Mouse (Mus musculus) kidney, postnatal 10 days (tissue): ENCODE data around the gene Xiap.

Source experiments
- DNase-seq: peaks from one replicate; pipeline ENCODE4 v3.0.0; 2021; ENCODE audit warnings: mixed read lengths

Gene Xiap

DNA sequence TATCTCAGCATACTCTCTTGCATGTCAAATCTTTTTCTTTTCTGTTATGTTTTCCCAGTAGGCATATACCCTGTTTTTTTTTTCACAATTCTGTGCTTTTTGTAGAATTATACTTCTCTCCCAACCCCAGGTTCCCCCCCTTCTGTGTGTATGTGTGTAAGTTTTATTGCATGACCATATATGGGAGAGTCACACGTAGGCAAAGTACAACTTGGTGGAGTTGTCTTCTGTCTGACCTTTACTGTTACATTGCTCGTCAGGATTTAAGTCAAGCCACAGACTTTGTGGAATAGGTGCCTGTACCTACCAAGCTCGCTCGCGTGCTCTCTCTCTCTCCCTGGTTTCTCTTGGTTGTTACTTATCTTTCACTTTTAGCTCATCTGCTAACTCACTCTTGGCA is 28.7 kb downstream of the Xiap start:
- DNase-seq, result no peak

DNA sequence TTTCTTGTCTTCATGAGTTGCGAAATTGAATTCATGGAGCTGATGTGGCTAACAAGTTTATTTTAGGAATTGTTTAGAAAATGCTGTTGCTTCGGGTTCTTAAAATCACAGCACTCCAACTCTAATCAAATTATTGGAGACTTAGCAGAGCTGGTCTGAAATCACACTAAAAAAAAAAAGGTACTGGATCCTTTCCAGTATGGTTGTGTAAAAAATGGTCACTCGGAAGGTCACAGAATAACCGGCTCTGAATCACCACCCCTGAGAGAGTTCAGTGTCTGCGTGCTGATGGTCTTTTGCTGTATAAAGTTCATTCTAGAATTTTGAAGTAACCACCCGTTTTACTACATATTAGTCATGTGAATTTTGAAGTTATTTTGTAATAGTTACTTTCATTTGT is 47.7 kb downstream of the Xiap start:
- no peak for DNase-seq

DNA sequence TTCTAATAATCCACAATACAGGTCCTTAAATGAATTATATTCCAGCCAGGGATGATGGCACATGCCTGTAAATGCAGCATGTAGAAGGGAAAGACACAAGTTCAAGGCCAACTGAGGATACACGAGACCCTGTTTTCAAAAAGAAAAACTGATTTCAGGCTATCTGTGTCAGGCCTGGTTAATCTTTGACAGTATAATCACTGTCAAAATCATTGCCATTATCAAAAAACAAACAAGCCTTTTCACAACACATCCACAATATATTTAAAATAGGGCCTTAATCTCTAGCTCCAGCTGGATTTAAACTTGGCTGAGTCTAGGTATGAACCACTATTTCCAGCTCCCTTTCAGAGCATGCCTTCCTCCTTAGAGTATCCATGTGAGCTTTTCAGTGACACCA is 51.1 kb downstream of the Xiap start:
- no peak for DNase-seq

DNA sequence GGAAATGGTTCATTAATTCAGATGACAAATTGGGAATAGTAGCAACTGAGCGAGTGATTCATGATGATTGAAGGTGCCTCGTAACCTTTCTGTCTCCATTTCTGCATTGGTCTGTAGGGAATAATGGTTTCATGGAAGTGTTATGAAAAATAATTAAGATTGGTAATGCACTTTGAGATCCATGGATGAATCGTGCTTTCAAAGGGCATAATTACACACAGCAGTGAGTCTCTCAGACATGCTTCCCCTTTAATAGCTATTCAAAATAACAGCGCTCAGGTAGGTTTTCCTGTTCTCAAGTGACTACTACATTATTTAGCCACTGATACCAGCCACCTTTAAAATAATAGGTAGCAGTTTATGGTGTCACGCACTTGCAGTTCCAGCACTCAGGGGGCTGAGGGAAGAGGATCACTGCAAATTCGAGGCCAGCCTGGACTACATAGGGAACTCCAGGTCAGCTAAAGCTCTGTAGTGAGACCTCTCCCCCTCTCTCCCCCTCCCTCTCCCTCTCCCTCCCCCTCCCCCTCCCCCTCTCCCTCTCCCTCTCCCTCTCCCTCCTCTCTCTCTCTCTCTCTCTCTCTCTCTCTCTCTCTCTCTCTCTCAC is 60.1 kb downstream of the Xiap start:
- no peak for DNase-seq

DNA sequence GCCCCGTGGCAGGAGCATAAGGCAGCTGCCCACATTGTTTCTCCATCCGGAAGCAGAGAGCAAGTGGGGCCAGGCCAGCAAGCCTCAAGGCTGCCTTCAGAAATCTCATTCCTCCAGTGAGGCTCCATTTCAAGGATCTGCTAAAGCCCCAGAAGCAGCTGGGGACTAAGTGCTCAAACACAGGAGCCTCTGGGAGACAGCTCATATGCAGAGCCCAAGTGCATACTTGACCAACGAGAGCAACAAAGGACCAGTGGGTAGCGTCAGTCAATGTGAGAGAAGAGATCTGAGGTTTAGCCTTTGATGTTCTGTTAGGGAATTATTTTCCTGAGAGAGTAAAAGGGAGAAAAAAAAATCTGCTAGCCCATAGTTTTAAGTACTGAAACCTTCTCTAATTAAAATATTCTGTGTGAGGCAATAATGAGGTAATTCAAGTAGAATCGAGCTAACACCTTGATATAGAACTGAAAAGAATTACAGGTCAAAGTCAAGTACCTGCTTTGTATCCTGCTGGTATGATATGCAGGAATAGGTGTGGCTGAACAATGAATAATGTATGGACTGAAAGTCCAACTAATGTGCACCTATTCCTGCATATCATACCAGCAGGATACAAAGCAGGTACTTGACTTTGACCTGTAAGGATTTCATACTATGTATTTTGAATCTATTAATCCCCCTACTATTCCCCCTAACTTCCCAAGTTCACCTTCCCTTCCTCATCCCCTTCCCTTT is 65.7 kb downstream of the Xiap start:
- DNase-seq, result no peak

DNA sequence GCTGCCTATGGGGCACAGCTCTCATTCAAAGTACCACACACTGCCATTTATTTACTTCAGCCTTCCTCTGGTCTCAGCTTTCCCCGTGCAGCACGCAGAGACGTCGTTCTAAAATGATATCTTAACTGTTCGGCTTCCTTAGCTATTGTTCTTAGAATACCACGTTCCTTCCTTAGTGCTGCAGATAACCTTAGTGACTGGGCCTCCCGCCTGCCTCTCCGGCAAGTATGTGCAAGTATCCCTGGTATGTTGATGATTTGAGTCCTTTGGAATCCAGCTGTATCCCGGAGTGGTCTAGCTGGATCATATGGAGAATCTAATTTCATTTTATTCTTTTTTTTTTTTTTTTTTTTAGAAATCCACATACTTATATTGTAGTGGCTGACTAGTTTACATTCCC is 80.4 kb downstream of the Xiap start:
- DNase-seq, result peak; percentile 10

DNA sequence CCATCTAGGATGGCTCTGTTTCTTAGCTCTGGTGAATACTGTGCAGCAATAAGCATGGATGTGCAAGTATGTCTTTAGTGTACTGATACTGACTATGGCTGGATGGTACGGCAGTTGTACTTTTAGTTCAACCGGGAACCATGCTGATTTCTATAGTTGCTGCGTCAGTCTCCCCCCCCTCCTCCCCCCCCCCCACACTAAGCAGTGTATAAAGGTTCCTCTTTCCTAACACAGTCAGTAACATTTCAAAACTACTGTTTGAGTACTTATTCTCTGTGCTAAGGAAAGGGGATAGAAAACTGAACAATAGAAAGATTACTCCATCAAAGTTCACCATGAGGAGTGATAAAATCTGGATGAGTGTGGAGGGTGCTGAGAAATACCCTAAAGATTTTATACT is 83.1 kb downstream of the Xiap start:
- DNase-seq, result no peak

DNA sequence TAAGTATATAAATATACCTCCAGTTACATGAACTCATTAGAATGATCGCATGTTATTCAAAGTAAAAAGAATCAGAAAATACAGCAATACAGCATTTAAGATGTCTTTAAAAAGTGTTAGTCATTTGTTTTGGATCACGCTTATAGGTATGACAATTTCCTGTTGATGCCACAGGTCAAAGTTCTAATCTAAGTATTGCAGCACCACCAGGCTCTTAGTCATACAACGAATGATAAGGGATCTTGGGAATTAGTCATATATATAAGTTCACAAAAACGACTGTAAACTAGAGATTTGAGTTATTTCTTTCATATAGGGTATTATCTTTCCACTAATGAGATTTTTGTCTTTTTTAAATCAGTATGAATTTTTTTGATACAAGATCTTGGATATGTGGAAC is 84.5 kb downstream of the Xiap start:
- DNase-seq, result no peak

DNA sequence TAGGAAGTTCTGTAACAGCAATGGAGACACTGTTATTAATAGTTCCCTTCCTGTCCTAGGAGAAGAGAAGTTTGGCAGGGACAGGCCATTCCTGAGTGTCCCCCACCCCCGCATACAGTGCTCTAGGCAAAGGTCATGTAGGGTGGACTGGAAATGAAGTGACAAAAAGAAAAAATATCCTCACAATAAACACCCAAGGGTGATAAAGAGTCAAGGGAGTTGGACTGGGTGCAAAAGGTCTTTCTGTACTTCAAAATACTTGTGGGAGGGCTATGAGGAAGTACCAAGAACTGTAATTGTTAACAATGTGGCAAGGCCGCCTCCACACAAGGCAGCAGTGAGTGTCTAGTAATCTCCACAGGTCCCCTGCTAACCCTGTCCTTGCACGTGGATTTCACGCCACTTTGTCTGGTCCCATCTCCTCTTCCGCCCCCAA is 88.6 kb downstream of the Xiap start:
- peak; percentile 35 for DNase-seq

DNA sequence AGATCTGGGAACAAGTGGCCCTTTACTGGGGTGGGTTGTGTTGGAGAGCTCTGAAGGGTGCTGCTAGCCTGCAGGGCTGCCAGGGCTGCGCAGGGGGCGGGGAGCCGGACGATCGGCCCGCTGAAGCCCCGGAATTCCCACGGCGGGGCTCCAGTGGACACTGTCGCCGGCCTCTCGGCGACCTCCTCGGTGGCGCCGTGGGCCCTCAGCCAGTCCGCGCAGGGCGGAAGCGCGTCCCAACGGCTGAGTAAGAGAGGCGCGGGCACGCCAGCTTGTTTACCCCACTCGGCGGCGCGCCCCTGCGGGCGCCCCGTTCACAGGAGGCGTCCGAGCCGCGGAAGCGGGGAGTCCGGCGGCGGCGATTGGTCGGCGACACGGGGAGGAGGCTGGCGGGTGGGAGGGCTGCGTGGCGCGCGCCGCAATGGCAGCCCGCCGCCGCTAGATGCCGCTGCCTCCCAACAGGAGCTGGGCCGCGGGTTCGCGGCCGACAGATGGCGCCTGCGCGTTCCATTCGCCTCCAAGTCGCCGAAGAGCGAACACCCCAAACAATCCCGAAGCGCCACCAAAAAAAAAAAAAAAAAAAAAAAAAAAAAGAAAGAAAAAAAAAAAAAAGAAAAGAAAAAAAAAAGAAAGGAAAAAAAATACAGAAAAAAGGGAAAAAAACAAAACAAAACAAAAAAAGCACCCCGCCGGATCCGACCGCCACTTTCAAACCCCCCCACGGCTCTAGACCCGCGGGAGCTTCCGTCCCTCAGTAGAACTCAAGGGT is 89.5 kb downstream of the Xiap start, which contains the start of gene Stag2:
Gene Stag2, plus strand, starts transcription at position 530 of the 769 bp plus-strand sequence.
- peak; percentile 94 for DNase-seq

DNA sequence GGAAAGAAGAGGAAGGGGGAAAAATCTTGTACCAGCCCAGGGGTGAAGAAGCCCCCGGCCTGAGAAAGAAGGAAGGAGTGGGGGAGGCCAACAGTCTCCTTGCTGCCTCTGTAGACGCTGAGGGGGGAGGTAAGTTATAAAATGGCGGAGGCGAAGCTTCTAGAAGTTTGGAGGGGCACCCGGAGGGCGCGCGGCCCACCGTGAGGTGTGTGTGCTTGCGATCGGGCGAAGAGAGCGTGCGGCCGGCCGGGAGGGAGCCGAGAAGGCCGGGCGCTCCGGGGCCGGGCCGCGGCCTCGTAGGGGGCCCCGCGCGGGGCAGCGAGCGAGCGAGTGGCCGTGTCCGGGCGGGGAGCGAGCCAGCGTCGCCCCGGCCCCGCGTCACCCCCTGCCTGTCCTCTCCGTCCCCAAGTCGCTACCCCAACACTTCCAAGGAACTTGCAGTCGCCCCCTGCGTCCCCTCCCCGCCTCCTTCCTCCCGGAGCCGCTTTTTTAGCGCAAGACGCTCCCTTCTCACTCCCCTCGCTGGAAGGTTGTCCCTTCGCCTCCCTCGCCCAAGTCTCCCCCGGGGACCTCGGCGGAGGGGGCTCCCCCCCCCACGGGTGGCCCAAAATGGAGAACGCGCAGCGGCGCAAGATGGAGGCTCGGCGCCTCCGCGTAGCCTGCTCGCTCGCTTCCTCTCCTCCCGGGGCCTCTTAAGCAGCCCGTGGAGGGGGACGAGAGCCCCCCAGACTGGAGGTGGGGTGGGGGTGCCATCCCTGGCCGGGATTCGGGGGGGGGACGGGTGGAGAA is 90.3 kb downstream of the Xiap start:
- DNase-seq, result peak; percentile 73

DNA sequence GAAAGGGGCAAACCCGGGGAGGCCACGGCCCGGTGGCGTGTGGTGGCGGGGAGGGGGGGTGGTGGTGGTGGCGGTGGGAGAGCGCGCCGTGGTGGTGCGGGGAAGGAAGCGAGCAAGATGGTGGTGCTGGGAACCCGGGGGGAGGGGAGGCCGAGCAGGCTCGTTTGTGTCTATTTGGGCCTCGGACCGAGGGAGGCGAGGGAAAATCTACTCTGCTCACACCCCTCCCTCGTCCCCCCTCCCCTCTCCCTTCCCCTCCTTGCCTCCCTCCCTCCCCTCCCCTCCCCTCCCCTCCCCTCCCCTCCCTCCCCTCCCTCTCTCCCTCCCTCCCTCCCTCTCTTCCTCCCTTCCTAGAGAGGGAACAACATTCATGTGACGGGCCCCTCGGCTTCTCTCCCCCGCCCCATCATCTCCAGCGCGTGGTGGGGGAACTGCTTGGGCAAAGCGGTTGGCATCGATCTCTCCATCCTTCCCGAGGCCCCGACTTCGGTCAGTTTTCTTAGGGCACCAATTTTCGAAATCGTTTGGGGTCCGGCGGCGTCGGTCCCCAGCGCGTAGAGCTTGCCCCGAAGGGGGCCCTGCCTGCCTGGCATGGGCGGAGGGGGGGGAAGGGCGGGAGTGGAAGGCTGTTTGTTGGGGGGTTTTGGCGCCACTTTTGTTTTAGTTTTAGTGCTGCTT is 91.0 kb downstream of the Xiap start:
- peak; percentile 90 for DNase-seq

DNA sequence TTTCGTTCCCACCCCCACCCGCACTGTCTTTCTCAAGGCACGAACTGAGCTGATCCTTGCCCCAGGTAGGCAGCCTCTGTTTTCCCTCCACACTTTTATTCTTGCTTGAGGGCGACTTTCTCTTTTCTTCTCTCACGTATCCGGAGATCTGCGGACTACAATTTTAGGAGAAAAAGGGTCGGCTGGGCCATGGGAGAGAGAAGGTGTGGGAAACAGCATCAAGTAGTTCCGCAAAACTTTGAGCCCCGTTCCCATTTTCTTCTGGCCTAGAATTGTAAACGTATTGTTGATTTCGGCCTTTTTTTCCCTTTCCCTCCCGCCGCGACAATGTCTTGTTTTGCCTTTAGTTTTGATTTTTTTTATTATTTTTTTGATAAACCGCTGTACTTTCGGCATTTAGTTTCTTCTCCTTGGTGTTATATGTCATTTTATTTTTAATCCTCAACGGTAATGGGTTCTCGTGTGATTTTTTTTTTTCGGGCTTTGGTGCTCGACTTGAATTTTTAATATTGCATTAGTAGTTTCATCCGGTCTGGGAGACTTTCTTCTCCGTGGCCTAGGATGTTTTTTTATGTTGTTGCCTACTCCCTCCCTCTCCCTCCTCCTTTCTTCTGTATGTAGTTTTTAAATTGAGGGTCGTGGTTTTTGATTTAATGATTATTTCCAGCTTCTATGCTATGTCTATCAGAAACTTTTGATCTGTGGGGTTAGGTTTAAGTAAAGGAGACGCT is 91.7 kb downstream of the Xiap start:
- DNase-seq, result no peak

DNA sequence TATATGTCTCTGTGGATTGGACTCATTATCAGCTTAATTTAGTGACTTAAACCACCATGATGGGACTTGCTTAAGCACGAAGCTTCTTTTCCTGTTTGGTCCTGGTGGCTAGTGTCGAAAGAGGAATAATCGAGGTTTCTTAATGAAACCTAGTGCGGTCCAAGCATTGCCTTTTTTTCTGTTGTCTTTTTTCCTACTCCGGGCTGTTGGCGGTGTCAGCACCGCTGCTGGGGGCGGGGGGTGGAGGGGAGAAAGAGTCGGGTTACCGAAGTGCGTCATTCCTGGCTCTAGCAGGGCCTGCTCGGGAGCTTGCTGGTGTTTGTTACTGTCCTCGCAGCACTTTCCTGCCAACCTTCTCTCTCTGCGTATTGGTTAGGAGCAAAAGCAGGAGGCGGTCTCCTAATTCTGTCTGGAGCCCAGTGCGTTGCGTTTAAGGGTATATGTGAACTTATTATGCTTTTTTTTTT is 92.5 kb downstream of the Xiap start:
- DNase-seq, result peak; percentile 90

DNA sequence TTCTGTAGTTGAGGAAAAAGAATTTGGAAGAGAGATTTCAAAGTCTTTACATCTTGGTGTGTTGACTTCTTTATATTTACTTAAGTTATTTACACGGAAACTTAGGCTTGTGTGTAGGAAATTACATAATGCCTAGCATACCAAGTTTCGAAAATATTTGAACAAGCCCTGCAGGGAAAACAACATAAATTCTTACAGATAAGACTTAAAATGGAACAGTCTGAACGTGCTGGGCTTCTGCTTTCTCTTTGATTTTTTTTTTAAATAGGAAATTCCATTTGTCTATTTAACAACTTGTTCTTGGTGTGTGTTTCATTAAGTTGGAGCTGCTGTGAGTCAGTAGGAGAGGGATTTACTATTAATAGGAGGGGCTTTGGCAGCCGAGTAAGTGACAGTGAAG is 93.6 kb downstream of the Xiap start:
- no peak for DNase-seq
